Mouse (Mus musculus) cerebellum, adult 11 months (tissue): ENCODE data around the gene Galt.
A peak's percentile ranks its signal among the peaks of the same experiment; 100 is the strongest.
"Not testable (repeated sequence)": the region's sequence is repeated elsewhere in the genome, so short reads cannot be mapped to it uniquely, and the experiment has no call there.

Experiments used
- DNase-seq: peaks from one replicate; pipeline ENCODE4 v3.0.0; 2022

Galt gene

GRCm38 (mm10) chr4:41740380-41741157 is 14.5 kb upstream of the Galt start:
- peak; percentile 57 for DNase-seq

- peak; percentile 93 for DNase-seq
Observed at GRCm38 (mm10) chr4:41741158-41741560, 13.9 kb upstream of the Galt start.

GRCm38 (mm10) chr4:41744131-41744530 is 10.9 kb upstream of the Galt start:
- no peak for DNase-seq

GRCm38 (mm10) chr4:41745021-41745420 is 10.0 kb upstream of the Galt start:
- no peak for DNase-seq

GRCm38 (mm10) chr4:41755338-41756305 is 594 bp downstream of the Galt start, which contains the start of gene Sigmar1:
Gene Sigmar1 (minus strand): TSS chr4:41756157.
- peak; percentile 87 for DNase-seq

- DNase-seq: no peak
Observed at GRCm38 (mm10) chr4:41756440-41756839, 1.4 kb downstream of the Galt start.

GRCm38 (mm10) chr4:41757321-41757720 is 2.3 kb downstream of the Galt start:
- no peak for DNase-seq

- DNase-seq: no peak
Observed at GRCm38 (mm10) chr4:41758021-41758420, 3.0 kb downstream of the Galt start.

- no peak for DNase-seq
Observed at GRCm38 (mm10) chr4:41758701-41759100, 3.7 kb downstream of the Galt start.

GRCm38 (mm10) chr4:41759206-41759605 is 4.2 kb downstream of the Galt start:
- DNase-seq: no peak

- no peak for DNase-seq
Observed at GRCm38 (mm10) chr4:41759656-41760287, 4.7 kb downstream of the Galt start.

- peak; percentile 90 for DNase-seq
Observed at GRCm38 (mm10) chr4:41760288-41760721, 5.3 kb downstream of the Galt start.

- DNase-seq: no peak
Observed at GRCm38 (mm10) chr4:41760911-41761310, 5.9 kb downstream of the Galt start.

GRCm38 (mm10) chr4:41761680-41762079 is 6.7 kb downstream of the Galt start:
- no peak for DNase-seq

GRCm38 (mm10) chr4:41762099-41762687 is 7.2 kb downstream of the Galt start:
- no peak for DNase-seq

GRCm38 (mm10) chr4:41762688-41763114 is 7.7 kb downstream of the Galt start:
- DNase-seq: not testable (repeated sequence)

- not testable (repeated sequence) for DNase-seq
Observed at GRCm38 (mm10) chr4:41763176-41763575, 8.1 kb downstream of the Galt start.

- DNase-seq: not testable (repeated sequence)
Observed at GRCm38 (mm10) chr4:41767301-41767700, 12.3 kb downstream of the Galt start.

GRCm38 (mm10) chr4:41772946-41773345 is 17.9 kb downstream of the Galt start:
- DNase-seq: not testable (repeated sequence)

GRCm38 (mm10) chr4:41773502-41773901 is 18.5 kb downstream of the Galt start:
- peak; percentile 66 for DNase-seq

- DNase-seq: peak; percentile 82
Observed at GRCm38 (mm10) chr4:41774002-41774401, 19.0 kb downstream of the Galt start, which contains the start of gene Ccl27a. Gene Ccl27a (minus strand): TSS chr4:41774247.

GRCm38 (mm10) chr4:41774506-41774905 is 19.5 kb downstream of the Galt start:
- DNase-seq: not testable (repeated sequence)
